Mouse (Mus musculus) limb, embryonic 13.5 days (tissue): ENCODE data around the gene Arl16. TPM values are rescaled to one million over a fixed set of nuclear protein-coding genes. Genes with fewer than 3 reads are reported as not detected.
A peak's percentile ranks its signal among the peaks of the same experiment; 100 is the strongest.
"Not testable (repeated sequence)": the region's sequence is repeated elsewhere in the genome, so short reads cannot be mapped to it uniquely, and the experiment has no call there.

ENCODE experiments used
- ATAC-seq: fragments of 200-750 bp; cut with Nextera tagmentation; 2 replicates; pipeline ENCODE4 v1.8.0; 2017; ENCODE audit warnings: low read depth, moderate number of reproducible peaks, moderate TSS enrichment; ENCODE audit not compliant: low FRiP score
- H3K27ac ChIP-seq: fragments of 300-500 bp; sonication (generic); 2 replicates; pipeline ENCODE4 v1.5.1; 2015; ENCODE audit warnings: inconsistent platforms, mild to moderate bottlenecking, moderate library complexity
- H3K27me3 ChIP-seq: fragments of 300-500 bp; sonication (generic); 2 replicates; pipeline ENCODE4 v1.6.1; 2015; ENCODE audit warnings: mild to moderate bottlenecking, inconsistent platforms
- H3K36me3 ChIP-seq: fragments of 300-500 bp; sonication (generic); 2 replicates; pipeline ENCODE4 v1.6.1; 2015; ENCODE audit warnings: inconsistent platforms, mild to moderate bottlenecking, moderate library complexity
- H3K4me1 ChIP-seq: fragments of 300-500 bp; sonication (generic); 2 replicates; pipeline ENCODE4 v1.6.1; 2015; ENCODE audit warnings: inconsistent platforms
- H3K4me2 ChIP-seq: fragments of 300-500 bp; sonication (generic); replicated peaks from 2 replicates; pipeline ENCODE4 v1.6.1; 2015; ENCODE audit warnings: inconsistent platforms, mild to moderate bottlenecking, moderate library complexity
- H3K4me3 ChIP-seq: fragments of 300-500 bp; sonication (generic); 2 replicates; pipeline ENCODE4 v1.5.1; 2015; ENCODE audit warnings: moderate library complexity, mild to moderate bottlenecking, inconsistent platforms
- H3K9ac ChIP-seq: fragments of 300-500 bp; sonication (generic); 2 replicates; pipeline ENCODE4 v1.6.1; 2015; ENCODE audit warnings: mild to moderate bottlenecking, inconsistent platforms
- H3K9me3 ChIP-seq: fragments of 300-500 bp; sonication (generic); 2 replicates; pipeline ENCODE4 v1.6.1; 2016; ENCODE audit warnings: inconsistent platforms
- WGBS: fragments of 180-500 bp; shearing (Covaris S2); methylation state at CpG from one replicate; pipeline ENCODE4 v1.1.7; 2015; 5-methylcytosine and 5-hydroxymethylcytosine counted together
- polyA plus RNA-seq: library from polyadenylated mRNA; unstranded; fragments of >200 nt; fragmentation: Nextera tagmentation; extraction: Ambion mirVana; gene quantifications from 2 replicates; pipeline ENCODE4 v1.2.1, GENCODE M21; 2015

The Arl16 gene
- polyA plus RNA-seq: 65.8 and 67.9 TPM in 2 replicates

- peaks cover 66% of the 10 kb centered on the region for H3K36me3 ChIP-seq
- under 1% methylated on average over 54 of the region's 54 CpGs for WGBS
- peaks cover 25% of the 10 kb centered on the region for H3K4me1 ChIP-seq
Measured at GRCm38 (mm10) chr11:120467051-120467735, at the start of gene Arl16. Arl16 (minus strand) TSS chr11:120467607.

DNA sequence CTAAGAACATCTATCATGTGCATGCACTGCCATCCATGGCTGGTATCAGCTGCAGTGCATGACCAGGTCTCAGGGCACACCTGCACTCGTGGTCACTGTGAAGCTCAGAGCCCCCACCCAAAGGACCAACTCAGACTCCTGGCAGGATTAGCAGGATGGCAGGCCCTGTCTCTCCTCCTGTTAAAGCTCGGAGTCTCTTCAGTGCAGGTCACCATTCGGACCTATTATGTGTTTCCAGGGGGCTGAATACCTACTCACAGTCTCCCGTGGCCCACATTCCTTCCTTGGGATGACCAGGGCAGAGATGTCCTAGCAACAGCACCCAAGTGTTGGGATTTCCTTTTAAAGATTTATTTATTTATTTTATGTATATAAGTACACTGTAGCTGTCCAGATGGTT, 49.7 kb upstream of the Arl16 start:
- no peak overlapping the region for H3K4me2 ChIP-seq
- no peak overlapping the region for H3K27ac ChIP-seq
- no peak for ATAC-seq
- 79% methylated on average over 4 of the region's 4 CpGs for WGBS
- H3K27me3 ChIP-seq: no peaks in the 10 kb centered on the region
- H3K9me3 ChIP-seq: no peaks in the 10 kb centered on the region
- H3K4me3 ChIP-seq: no peak overlapping the region
- H3K9ac ChIP-seq: no peak overlapping the region
- no peaks in the 10 kb centered on the region for H3K36me3 ChIP-seq
- H3K4me1 ChIP-seq: peaks cover 11% of the 10 kb centered on the region

More at GRCm38 (mm10) chr11:120467051-120467735, at the start of gene Arl16:
- ATAC-seq: peak; percentile 100
- Histone ChIP-seq H3K27ac (peak within 1 kb of the TSS; percentile 79; the same call in 1 of the 2 replicates), H3K9ac (peak within 1 kb of the TSS; percentile 93), H3K4me3 (peak within 1 kb of the TSS; percentile 97), H3K4me2 (peak within 1 kb of the TSS; percentile 97), H3K27me3 (no peaks in the 10 kb centered on the region), H3K9me3 (no peaks in the 10 kb centered on the region)

DNA sequence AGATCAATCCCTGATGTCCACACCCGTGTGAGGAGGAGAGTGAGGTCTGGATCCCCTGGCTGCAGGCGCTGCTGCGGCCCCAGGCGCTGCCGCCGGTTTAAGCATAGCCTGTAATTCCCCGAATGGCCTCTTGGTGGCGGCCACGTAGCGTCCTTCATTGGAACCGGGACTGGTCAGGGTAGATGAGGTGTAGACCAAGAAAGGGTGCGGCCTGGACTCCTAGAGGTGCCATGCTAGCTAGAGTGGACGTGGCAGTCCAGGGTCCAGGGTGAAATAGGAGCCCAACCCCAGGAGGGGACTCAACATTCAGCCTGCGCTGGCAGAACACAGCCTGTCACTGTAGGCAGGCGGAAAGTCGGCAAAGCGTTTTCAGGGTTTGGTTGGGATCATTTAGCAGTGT, 48.2 kb upstream of the Arl16 start:
- Histone ChIP-seq H3K4me1 (peaks cover 13% of the 10 kb centered on the region), H3K9me3 (no peaks in the 10 kb centered on the region), H3K4me2 (no peak overlapping the region), H3K27me3 (no peaks in the 10 kb centered on the region), H3K9ac (no peak overlapping the region), H3K4me3 (no peak overlapping the region), H3K27ac (no peak overlapping the region), H3K36me3 (no peaks in the 10 kb centered on the region)
- WGBS: 21% methylated on average over 17 of the region's 17 CpGs
- ATAC-seq: 0 out of 2 replicates have a peak, but pooled peaks have one; percentile 52

GRCm38 (mm10) chr11:120514262-120514661, 46.9 kb upstream of the Arl16 start:
- H3K4me1 ChIP-seq, H3K9me3 ChIP-seq, ATAC-seq, H3K27me3 ChIP-seq, H3K4me2 ChIP-seq, H3K4me3 ChIP-seq, H3K36me3 ChIP-seq, H3K27ac ChIP-seq, H3K9ac ChIP-seq: not testable (repeated sequence)
- WGBS: 94% methylated on average over 2 of the region's 2 CpGs

GRCm38 (mm10) chr11:120512790-120513453, 45.5 kb upstream of the Arl16 start:
- Histone ChIP-seq H3K9me3 (no peaks in the 10 kb centered on the region), H3K27me3 (no peaks in the 10 kb centered on the region), H3K9ac (no peak overlapping the region), H3K4me1 (peaks cover 8% of the 10 kb centered on the region), H3K4me2 (no peak overlapping the region), H3K27ac (no peak overlapping the region), H3K36me3 (no peaks in the 10 kb centered on the region), H3K4me3 (no peak overlapping the region)
- no peak for ATAC-seq
- 29% methylated on average over 6 of the region's 6 CpGs for WGBS

- Histone ChIP-seq H3K9ac (peak overlapping the region; percentile 56; the same call in 1 of the 2 replicates), H3K36me3 (no peaks in the 10 kb centered on the region), H3K4me2 (peak overlapping the region; percentile 56), H3K27me3 (no peaks in the 10 kb centered on the region), H3K4me1 (peaks cover 8% of the 10 kb centered on the region; the same call in 1 of the 2 replicates), H3K4me3 (peak overlapping the region; percentile 28), H3K27ac (0 out of 2 replicates have a peak overlapping the region, but pooled peaks have one; percentile 22), H3K9me3 (no peaks in the 10 kb centered on the region)
- WGBS: 7% methylated on average over 16 of the region's 16 CpGs
- ATAC-seq: no peak
Measured at GRCm38 (mm10) chr11:120510375-120511030, 43.1 kb upstream of the Arl16 start.

DNA sequence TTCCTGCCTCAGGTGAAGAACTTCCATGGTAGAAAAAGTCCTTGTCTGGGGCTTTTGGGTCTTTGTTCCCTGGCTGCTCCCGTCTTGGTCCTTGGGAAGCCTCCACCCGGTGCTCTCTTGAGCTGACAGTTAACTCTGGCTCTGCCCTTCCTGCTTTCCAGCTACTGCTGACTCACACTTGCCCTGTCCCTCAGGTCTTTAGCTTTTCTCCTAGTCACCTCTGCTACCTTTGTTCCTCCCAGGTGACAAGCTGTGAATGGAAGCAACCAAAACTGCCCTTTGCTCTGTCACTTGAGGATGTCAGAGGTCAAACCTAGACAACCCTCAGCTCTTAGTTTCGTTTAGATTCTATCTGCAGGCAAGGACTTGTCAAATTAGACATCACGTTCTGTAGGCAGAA, 42.5 kb upstream of the Arl16 start:
- no peak for ATAC-seq
- Histone ChIP-seq H3K9ac (no peak overlapping the region), H3K36me3 (no peaks in the 10 kb centered on the region), H3K4me1 (peaks cover 8% of the 10 kb centered on the region; the same call in 1 of the 2 replicates), H3K9me3 (no peaks in the 10 kb centered on the region), H3K27ac (no peak overlapping the region), H3K27me3 (no peaks in the 10 kb centered on the region), H3K4me3 (no peak overlapping the region), H3K4me2 (peak overlapping the region; percentile 56; the same call in 1 of the 2 replicates)
- WGBS: 49% methylated on average over 4 of the region's 4 CpGs

GRCm38 (mm10) chr11:120508290-120508870, 41.0 kb upstream of the Arl16 start:
- Histone ChIP-seq H3K4me1 (peaks cover 8% of the 10 kb centered on the region; the same call in 1 of the 2 replicates), H3K36me3 (no peaks in the 10 kb centered on the region), H3K4me2 (no peak overlapping the region), H3K9ac (no peak overlapping the region), H3K4me3 (no peak overlapping the region), H3K9me3 (no peaks in the 10 kb centered on the region), H3K27me3 (no peaks in the 10 kb centered on the region), H3K27ac (no peak overlapping the region)
- no peak for ATAC-seq
- WGBS: 88% methylated on average over 9 of the region's 9 CpGs

GRCm38 (mm10) chr11:120507611-120508289, 40.3 kb upstream of the Arl16 start:
- 72% methylated on average over 13 of the region's 13 CpGs for WGBS
- H3K4me1 ChIP-seq: peaks cover 8% of the 10 kb centered on the region; the same call in 1 of the 2 replicates
- H3K9ac ChIP-seq: no peak overlapping the region
- H3K4me2 ChIP-seq: no peak overlapping the region
- no peaks in the 10 kb centered on the region for H3K36me3 ChIP-seq
- ATAC-seq: no peak
- no peak overlapping the region for H3K4me3 ChIP-seq
- no peak overlapping the region for H3K27ac ChIP-seq
- no peaks in the 10 kb centered on the region for H3K27me3 ChIP-seq
- H3K9me3 ChIP-seq: no peaks in the 10 kb centered on the region

GRCm38 (mm10) chr11:120506899-120507298, 39.5 kb upstream of the Arl16 start:
- H3K4me1 ChIP-seq: peaks cover 8% of the 10 kb centered on the region; the same call in 1 of the 2 replicates
- no peak overlapping the region for H3K27ac ChIP-seq
- no peak overlapping the region for H3K9ac ChIP-seq
- WGBS: 58% methylated on average over 4 of the region's 4 CpGs
- H3K9me3 ChIP-seq: no peaks in the 10 kb centered on the region
- no peaks in the 10 kb centered on the region for H3K36me3 ChIP-seq
- no peak for ATAC-seq
- no peak overlapping the region for H3K4me2 ChIP-seq
- no peaks in the 10 kb centered on the region for H3K27me3 ChIP-seq
- no peak overlapping the region for H3K4me3 ChIP-seq

GRCm38 (mm10) chr11:120505661-120506060, 38.3 kb upstream of the Arl16 start:
- Histone ChIP-seq H3K4me2 (no peak overlapping the region), H3K4me1 (peaks cover 6% of the 10 kb centered on the region; the same call in 1 of the 2 replicates), H3K9me3 (no peaks in the 10 kb centered on the region), H3K27ac (no peak overlapping the region), H3K9ac (no peak overlapping the region), H3K4me3 (no peak overlapping the region), H3K36me3 (no peaks in the 10 kb centered on the region), H3K27me3 (no peaks in the 10 kb centered on the region)
- no peak for ATAC-seq
- 90% methylated on average over 3 of the region's 3 CpGs for WGBS
